Mouse (Mus musculus) heart, adult 2 months (tissue): Measurements from ENCODE around the gene Ankrd13a.

Experiments used
- CTCF ChIP-seq: fragments of 200-600 bp; IDR thresholded peaks from 2 replicates; pipeline ENCODE4 v1.8.1; 2022; ENCODE audit warnings: antibody characterized with exemption, mild to moderate bottlenecking, moderate library complexity
- EP300 ChIP-seq: fragments of 200-500 bp; IDR thresholded peaks from 2 replicates; pipeline ENCODE4 v1.6.1; 2011; ENCODE audit warnings: low read depth, low read length, control low read depth; ENCODE audit not compliant: insufficient read depth
- POLR2A ChIP-seq: fragments of 200-500 bp; IDR thresholded peaks from 2 replicates; pipeline ENCODE4 v1.6.1; 2011; ENCODE audit warnings: mild to moderate bottlenecking, low read depth, low read length, control low read depth; ENCODE audit not compliant: insufficient read depth

GRCm38 (mm10) chr5:114753384-114753783, 21.1 kb upstream of the Ankrd13a start:
- TF ChIP-seq POLR2A (no peak), EP300 (no peak), CTCF (no peak)
